Mouse (Mus musculus): ENCODE results near the gene Lrrc26.
"Not testable (repeated sequence)": the region's sequence is repeated elsewhere in the genome, so short reads cannot be mapped to it uniquely, and the experiment has no call there.

The Lrrc26 gene

GRCm38 (mm10) chr2:25289651-25290050 is at the start of gene Lrrc26:
Lrrc26 (plus strand) TSS chr2:25289915.
- DNase-seq (ENCODE audit: low spot score), result no peak

- DNase-seq (ENCODE audit: low spot score), result no peak
These were observed 49.4 kb upstream of the Lrrc26 start for GRCm38 (mm10) chr2:25240310-25240709.

- peak; percentile 86 for DNase-seq (ENCODE audit: low spot score)
These were observed 48.8 kb upstream of the Lrrc26 start for GRCm38 (mm10) chr2:25240723-25241437.

DNA sequence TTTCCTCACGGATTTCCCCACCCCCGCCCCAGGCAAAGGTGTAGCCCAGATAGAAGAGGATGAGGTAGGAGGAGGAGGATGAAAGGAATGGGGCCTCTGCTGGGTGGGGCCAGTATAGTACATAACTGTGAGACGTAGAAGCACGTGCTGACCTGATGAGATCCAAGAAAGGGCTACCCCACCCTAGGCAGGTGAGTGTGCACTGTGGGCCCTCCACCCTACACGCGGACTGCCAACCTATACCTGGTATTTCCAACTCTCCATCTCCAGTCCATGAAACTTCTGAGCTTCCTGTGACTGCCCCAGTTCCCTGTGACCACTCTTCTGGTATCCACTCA is 48.3 kb upstream of the Lrrc26 start:
- DNase-seq (ENCODE audit: low spot score), result no peak

DNA sequence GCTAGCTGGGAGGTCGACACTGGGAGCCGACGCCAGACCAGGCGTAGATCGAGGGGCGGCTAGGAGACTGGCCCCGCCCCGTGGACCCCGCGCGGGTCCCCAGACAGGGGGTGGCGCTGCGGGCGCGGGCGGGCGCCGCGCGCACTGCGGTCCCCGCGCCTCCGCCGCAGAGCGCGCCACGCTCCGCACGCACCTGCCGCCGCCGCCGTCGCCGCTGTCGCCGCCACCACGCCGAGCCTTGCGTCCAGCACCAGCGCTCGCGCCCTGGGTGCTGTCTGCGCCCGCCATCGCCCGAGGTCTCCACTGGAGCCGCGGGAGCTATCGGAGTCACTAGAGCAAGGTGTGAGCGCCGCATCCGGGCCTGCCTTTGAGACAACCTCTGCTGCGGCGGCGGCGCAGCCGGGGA is 47.6 kb upstream of the Lrrc26 start, which contains the start of the genes Rnf208 and Cysrt1:
TSS of gene Rnf208 (plus strand) at position 155 of the 406 bp plus-strand sequence.
TSS of gene Cysrt1 (minus strand) at position 352 of the 406 bp plus-strand sequence.
- DNase-seq (ENCODE audit: low spot score), result peak; percentile 38

- no peak for DNase-seq (ENCODE audit: low spot score)
These were observed 46.4 kb upstream of the Lrrc26 start for GRCm38 (mm10) chr2:25243342-25243741.

DNA sequence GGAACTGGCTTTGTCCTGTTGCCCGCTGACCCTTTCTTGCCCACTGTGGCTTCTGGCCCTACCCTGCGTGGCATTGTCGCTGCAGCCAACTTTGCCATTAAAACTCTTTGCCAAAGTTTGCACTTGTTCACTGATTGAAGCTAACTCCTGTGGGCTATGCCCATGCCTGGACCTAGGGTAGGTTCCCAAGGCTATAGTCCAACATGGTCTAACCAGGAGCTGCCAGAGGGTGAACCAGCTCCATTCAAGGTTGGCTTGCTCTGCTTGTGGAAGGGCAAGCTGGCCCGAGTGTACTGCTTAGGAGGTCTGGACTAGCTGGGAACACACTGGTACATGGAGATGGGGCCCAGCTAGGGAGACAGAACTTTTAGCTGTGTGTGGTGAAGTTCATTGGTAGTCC is 45.6 kb upstream of the Lrrc26 start:
- DNase-seq (ENCODE audit: low spot score), result no peak

DNA sequence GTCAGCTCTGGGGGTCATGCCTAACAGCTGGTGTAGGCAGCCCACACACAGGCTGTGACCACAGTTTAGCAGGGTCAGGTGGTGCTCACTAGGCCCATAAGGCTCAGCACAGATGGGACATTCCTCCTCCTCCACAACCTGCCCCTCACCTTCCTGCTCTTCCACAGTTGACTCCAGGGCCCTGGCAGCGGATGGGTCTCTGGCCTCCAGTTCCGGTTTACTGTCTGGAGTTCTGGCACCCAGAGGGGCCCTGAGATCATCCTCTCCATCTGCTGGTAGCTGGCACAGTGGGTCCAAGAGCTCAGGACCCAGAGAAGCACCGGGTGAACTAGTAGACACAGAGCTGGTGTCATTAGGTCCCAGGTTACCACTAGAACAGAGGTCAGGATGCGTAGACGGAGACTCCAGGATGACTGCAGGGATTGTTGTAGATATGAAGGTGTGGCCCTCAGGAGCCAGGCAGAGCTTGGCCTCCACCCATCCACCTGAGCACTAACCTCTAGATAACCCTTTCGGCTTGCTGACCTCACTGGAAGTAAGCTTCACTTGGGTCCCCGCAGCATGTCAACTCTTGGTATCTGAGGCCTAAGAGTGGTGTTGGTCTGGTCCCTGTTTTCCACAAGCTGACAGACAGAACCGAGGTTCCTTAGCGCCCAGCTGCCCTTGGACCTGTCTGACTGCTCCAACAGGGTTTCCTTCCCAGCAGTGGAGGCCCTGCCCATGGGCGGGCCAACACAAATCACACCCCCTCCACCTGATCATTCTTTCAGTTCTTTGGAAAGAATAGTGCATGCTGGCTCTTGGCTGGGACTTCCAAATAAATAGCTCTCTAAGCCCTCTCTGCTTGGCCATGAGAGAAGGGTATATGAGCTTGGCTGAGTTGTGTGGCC is 43.3 kb upstream of the Lrrc26 start, which contains the start of gene AL732309.1:
TSS of gene AL732309.1 (minus strand) at position 681 of the 890 bp plus-strand sequence.
- DNase-seq (ENCODE audit: low spot score), result no peak

- no peak for DNase-seq (ENCODE audit: low spot score)
These were observed 37.4 kb upstream of the Lrrc26 start for GRCm38 (mm10) chr2:25252331-25252730.

DNA sequence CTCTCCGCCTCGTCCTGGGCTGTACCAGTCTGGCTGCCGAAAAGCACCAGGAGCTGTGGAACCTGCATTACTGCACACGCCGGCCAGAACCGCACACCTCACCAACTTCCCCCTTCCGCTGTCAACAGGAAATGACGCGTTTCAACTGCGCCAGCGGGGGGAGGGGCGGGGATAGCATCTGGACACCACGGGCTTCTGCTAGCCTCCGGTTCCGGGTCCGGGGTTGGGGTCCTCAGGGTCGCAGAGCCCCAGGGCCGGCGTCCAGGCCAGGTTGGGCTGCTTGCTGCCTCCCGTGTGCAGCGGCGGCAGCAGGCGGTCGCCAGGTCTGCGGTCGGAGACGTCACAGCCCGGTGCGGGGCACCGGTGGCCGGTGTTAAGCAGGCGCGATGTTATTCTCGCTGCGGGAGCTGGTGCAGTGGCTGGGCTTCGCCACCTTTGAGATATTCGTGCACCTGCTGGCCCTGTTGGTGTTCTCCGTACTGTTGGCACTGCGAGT is 34.4 kb upstream of the Lrrc26 start, which contains the start of gene Tmem203:
TSS of gene Tmem203 (plus strand) at position 156 of the 496 bp plus-strand sequence.
- peak; percentile 87 for DNase-seq (ENCODE audit: low spot score)

DNA sequence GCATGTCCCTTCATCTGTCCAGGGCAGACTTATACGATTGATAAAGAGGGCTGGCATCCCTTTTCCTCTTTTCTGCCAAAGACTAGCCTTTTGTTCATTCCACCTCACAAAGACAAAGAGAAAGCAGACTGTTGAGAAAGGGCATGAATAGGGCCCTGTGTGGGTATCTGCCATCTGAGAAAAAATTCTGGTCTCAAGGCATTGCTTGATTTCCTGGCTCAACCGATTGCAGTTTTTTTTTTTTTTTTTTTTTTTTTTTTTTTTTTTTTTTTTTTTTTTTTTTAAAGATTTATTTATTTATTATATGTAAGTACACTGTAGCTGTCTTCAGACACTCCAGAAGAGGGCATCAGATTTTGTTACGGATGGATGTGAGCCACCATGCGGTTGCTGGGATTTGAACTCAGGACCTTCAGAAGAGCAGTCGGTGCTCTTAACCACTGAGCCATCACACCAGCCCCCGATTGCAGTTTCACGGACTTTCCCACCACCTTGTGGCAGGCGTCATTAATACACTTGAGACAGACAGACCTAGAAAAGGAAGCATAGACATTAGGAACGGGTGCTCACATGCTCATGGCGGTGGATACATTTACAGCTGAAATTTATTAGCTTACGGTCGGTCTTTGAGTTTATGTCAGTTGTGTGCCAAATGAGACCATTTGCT is 33.1 kb upstream of the Lrrc26 start:
- peak; percentile 48 for DNase-seq (ENCODE audit: low spot score)

DNA sequence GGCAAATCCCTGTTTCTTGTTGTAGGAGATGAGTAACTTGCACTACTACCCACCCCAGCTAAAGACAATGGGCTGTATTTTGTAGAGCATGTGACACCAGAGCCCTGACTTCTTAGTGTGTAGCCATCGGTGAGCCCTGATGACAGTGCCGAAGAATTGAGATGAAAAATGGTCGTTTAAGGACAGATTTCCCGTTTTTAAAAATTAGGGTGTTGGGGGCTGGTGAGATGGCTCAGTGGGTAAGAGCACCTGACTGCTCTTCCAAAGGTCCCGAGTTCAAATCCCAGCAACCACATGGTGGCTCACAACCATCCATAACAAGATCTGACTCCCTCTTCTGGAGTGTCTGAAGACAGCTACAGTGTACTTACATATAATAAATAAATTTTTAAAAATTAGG is 32.5 kb upstream of the Lrrc26 start:
- not testable (repeated sequence) for DNase-seq (ENCODE audit: low spot score)

GRCm38 (mm10) chr2:25258887-25259286 is 30.8 kb upstream of the Lrrc26 start:
- DNase-seq (ENCODE audit: low spot score), result no peak

DNA sequence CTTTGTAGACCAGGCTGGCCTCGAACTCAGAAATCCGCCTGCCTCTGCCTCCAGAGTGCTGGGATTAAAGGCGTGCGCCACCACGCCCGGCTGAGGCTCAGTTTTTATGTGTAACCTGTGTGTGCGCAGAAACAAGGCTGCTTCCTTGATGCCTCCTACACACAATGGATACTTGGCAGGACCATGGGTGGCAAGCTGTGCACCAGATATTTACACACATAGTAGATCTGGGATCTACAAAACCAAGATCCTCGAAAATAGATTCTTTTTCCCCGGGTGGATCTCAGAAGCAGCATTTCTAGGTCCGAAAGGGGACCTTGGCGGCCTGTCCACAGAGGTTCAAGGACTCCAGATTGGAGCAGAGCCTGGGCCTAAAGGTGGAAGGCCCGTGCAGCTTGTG is 27.8 kb upstream of the Lrrc26 start:
- no peak for DNase-seq (ENCODE audit: low spot score)

GRCm38 (mm10) chr2:25262291-25262767 is 27.4 kb upstream of the Lrrc26 start, which contains the start of gene Tprn:
Tprn (plus strand) TSS chr2:25262618.
- DNase-seq (ENCODE audit: low spot score), result peak; percentile 98

GRCm38 (mm10) chr2:25262795-25263622 is 26.7 kb upstream of the Lrrc26 start:
- DNase-seq (ENCODE audit: low spot score), result peak; percentile 45

GRCm38 (mm10) chr2:25263623-25264285 is 26.0 kb upstream of the Lrrc26 start:
- DNase-seq (ENCODE audit: low spot score), result no peak

DNA sequence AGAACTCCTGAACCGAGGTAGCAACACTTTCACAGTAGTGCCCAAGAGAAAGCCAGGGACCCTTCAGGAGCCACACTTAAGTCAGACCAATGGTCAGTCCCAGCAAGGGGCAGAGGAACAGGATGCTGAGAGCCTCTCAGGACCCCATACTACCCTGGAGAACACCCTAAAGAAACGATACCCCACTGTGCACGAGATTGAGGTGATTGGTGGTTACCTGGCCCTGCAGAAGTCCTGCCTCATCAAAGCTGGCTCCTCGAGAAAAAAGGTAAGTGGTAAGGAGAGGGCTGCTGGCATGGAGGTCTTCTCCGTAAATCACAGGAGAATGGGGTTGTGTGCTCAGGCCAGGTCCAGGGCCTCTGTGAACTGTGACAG is 25.4 kb upstream of the Lrrc26 start:
- no peak for DNase-seq (ENCODE audit: low spot score)

DNA sequence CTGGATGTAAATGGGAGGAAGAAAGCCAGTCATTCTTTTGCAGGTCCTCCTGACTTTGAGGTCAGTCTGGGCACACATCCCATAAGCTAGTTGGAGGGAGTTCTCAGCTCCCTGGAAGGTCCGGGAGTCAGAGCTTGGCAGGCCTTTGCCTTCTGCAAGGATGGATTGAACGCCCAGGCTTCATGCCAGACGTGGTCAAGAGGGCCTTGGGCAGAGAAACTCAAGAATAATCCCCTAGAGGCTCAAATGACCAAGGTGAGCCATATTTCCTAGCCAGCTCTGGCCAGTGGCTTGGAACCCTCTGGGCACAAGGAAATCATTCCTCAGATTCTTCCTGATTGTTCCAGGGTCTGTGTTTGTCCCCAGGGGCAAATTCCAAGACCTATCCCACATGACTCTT is 24.9 kb upstream of the Lrrc26 start:
- DNase-seq (ENCODE audit: low spot score), result no peak

- no peak for DNase-seq (ENCODE audit: low spot score)
These were observed 23.6 kb upstream of the Lrrc26 start for GRCm38 (mm10) chr2:25265897-25266656.

Measured in embryo, embryonic 10 days (tissue).